Mouse (Mus musculus) forebrain, embryonic 12.5 days (tissue): ENCODE measurements at regions not wholly inside any gene's neighbourhood (a gene's known extent, or its start where the extent isn't known, plus 50 kb on each side); places are given as distances from the start of the nearest gene placed in this dataset.

ENCODE experiments used
- ATAC-seq: fragments of 200-750 bp; cut with Nextera tagmentation; 2 replicates; pipeline ENCODE4 v1.8.0; 2017; ENCODE audit warnings: moderate TSS enrichment; ENCODE audit not compliant: low FRiP score
- H3K27ac ChIP-seq: fragments of 300-500 bp; sonication (generic); 2 replicates; pipeline ENCODE4 v1.5.1; 2016; ENCODE audit warnings: mild to moderate bottlenecking
- H3K27me3 ChIP-seq: fragments of 300-500 bp; sonication (generic); 2 replicates; pipeline ENCODE4 v1.6.1; 2016; ENCODE audit warnings: mild to moderate bottlenecking
- H3K36me3 ChIP-seq: fragments of 300-500 bp; sonication (generic); replicated peaks from 2 replicates; pipeline ENCODE4 v1.6.1; 2016; ENCODE audit warnings: mild to moderate bottlenecking
- H3K4me1 ChIP-seq: fragments of 300-500 bp; sonication (generic); 2 replicates; pipeline ENCODE4 v1.6.1; 2016
- H3K4me2 ChIP-seq: fragments of 300-500 bp; sonication (generic); 2 replicates; pipeline ENCODE4 v1.6.1; 2016; ENCODE audit warnings: mild to moderate bottlenecking, moderate library complexity
- H3K4me3 ChIP-seq: fragments of 300-500 bp; sonication (generic); replicated peaks from 2 replicates; pipeline ENCODE4 v1.5.1; 2016; ENCODE audit warnings: mild to moderate bottlenecking
- H3K9ac ChIP-seq: fragments of 300-500 bp; sonication (generic); 2 replicates; pipeline ENCODE4 v1.6.1; 2016; ENCODE audit warnings: mild to moderate bottlenecking
- H3K9me3 ChIP-seq: fragments of 300-500 bp; sonication (generic); 2 replicates; pipeline ENCODE4 v1.6.1; 2016
- WGBS: fragments of 180-500 bp; shearing (Covaris S2); methylation state at CpG from one replicate; pipeline ENCODE4 v1.1.7; 2016; 5-methylcytosine and 5-hydroxymethylcytosine counted together

DNA sequence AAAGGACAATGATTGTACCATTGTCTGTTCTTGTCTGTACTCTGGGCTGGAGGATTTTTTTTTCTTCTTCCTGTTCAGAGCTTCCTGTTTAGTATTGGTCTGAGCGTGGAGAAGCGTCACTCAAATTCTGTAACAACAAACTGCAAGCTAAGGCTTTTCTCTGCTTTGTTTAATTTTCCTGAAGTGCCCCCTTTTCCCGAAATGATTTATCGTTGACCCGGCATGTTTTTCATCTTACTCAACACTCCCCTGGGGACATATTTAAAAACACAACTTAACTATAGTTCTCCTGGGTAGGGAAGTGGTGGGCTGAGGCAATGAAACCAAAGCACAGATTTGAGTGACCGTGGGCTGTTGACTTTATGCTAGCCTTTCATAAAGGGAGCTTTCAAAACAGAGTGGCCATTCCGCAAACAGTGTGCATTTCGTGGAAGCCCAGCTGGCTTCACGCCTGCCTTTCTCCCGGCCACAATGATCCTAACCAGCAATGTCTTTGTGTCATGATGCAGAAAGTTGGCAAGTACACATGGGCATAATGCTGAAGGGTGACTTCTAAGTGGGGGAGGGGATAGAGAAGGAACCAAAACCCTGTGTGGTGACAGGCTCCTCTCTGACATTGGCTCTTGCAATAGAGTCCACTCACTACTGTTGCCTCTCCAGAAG lies 79.8 kb upstream of the Bmp2k start:
- no peak overlapping the region for H3K27ac ChIP-seq
- no peak overlapping the region for H3K4me3 ChIP-seq
- peaks cover 2% of the 10 kb centered on the region for H3K4me1 ChIP-seq
- no peaks in the 10 kb centered on the region for H3K36me3 ChIP-seq
- H3K27me3 ChIP-seq: no peaks in the 10 kb centered on the region
- no peaks in the 10 kb centered on the region for H3K9me3 ChIP-seq
- no peak for ATAC-seq
- no peak overlapping the region for H3K4me2 ChIP-seq
- 58% methylated on average over 10 of the region's 10 CpGs for WGBS
- no peak overlapping the region for H3K9ac ChIP-seq

DNA sequence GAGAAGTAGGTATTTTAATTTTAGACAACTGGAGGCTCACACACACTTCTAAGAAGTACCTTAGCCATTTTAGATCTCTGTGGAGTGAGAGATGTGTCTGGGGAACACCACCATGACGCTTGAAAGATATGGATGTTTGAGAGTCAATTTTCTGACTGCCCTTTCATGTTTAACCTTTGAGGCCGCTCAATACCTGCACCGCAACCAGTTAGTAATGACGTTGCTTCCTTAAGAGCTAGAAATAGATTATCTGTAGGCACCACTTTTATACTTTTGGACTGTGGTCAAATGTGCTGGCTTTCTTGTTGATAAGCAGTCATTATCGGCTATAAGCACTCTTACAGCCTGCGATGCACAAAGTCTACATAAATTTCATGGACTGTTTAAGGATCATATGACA lies 78.3 kb upstream of the Bmp2k start:
- peaks cover 7% of the 10 kb centered on the region for H3K4me1 ChIP-seq
- WGBS: 92% methylated on average over 6 of the region's 6 CpGs
- H3K9ac ChIP-seq: no peak overlapping the region
- no peaks in the 10 kb centered on the region for H3K36me3 ChIP-seq
- H3K9me3 ChIP-seq: no peaks in the 10 kb centered on the region
- no peak overlapping the region for H3K4me3 ChIP-seq
- H3K4me2 ChIP-seq: no peak overlapping the region
- no peak for ATAC-seq
- no peak overlapping the region for H3K27ac ChIP-seq
- H3K27me3 ChIP-seq: no peaks in the 10 kb centered on the region

- no peak overlapping the region for H3K4me2 ChIP-seq
Measured at GRCm38 (mm10) chr5:96921037-96921436, 76.5 kb upstream of the Bmp2k start.

DNA sequence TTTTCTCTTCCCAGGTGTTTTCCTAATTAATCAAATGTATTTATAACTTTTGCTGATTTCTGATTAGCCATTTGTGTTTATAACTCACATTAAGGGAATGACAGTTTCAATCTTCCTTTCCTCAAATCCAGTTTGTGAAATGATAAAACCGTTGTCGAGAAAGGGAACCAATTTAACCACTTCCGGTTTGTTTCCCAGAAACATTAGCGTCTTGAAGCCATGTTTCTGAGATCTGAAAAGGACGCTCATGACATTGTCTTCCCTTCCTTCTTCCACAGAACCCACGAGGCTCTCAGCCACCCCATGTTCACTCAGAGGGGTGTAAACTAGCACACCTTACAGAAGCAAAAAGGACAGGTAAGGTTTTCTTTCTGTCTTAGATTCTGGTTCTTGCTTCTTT lies 76.0 kb upstream of the Bmp2k start:
- H3K4me3 ChIP-seq: no peak overlapping the region
- no peak overlapping the region for H3K9ac ChIP-seq
- WGBS: 84% methylated on average over 6 of the region's 6 CpGs
- H3K4me1 ChIP-seq: peaks cover 7% of the 10 kb centered on the region
- no peak overlapping the region for H3K27ac ChIP-seq
- no peaks in the 10 kb centered on the region for H3K27me3 ChIP-seq
- no peak for ATAC-seq
- H3K9me3 ChIP-seq: no peaks in the 10 kb centered on the region
- no peaks in the 10 kb centered on the region for H3K36me3 ChIP-seq
- H3K4me2 ChIP-seq: no peak overlapping the region

More at GRCm38 (mm10) chr5:96921037-96921436, 76.5 kb upstream of the Bmp2k start:
- no peaks in the 10 kb centered on the region for H3K27me3 ChIP-seq
- no peaks in the 10 kb centered on the region for H3K36me3 ChIP-seq
- no peaks in the 10 kb centered on the region for H3K9me3 ChIP-seq
- H3K4me3 ChIP-seq: no peak overlapping the region
- no peak overlapping the region for H3K27ac ChIP-seq
- no peak overlapping the region for H3K9ac ChIP-seq
- peaks cover 7% of the 10 kb centered on the region for H3K4me1 ChIP-seq
- WGBS: 93% methylated on average over 6 of the region's 6 CpGs
- no peak for ATAC-seq

GRCm38 (mm10) chr5:96921973-96922715 lies 75.3 kb upstream of the Bmp2k start:
- WGBS: 73% methylated on average over 11 of the region's 11 CpGs

DNA sequence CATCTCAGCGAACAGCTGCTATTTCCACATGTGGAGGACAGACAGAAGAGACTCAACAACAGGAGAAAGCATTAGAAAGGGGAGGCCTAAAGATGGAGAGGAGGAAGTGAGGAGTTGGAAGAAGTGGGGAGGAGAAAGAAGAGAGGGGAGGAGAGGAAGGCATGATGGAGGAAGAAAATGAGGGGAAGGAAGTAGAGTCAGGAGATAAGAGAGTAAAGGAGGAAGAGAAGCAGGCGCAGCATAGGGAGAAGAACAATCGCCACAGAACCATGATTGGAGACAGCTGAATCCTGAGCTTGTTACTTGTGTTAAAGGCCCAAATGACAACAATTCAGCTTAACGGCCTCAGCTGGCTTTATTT lies 74.8 kb upstream of the Bmp2k start:
- Histone ChIP-seq H3K4me2 (no peak overlapping the region), H3K27ac (no peak overlapping the region), H3K4me3 (no peak overlapping the region), H3K36me3 (no peaks in the 10 kb centered on the region), H3K9ac (no peak overlapping the region), H3K27me3 (no peaks in the 10 kb centered on the region), H3K4me1 (peaks cover 7% of the 10 kb centered on the region), H3K9me3 (no peaks in the 10 kb centered on the region)
- 40% methylated on average over 4 of the region's 4 CpGs for WGBS
- no peak for ATAC-seq

More at GRCm38 (mm10) chr5:96921973-96922715, 75.3 kb upstream of the Bmp2k start:
- Histone ChIP-seq H3K27ac (no peak overlapping the region), H3K9ac (no peak overlapping the region), H3K36me3 (no peaks in the 10 kb centered on the region), H3K27me3 (no peaks in the 10 kb centered on the region), H3K4me1 (peaks cover 7% of the 10 kb centered on the region), H3K9me3 (no peaks in the 10 kb centered on the region), H3K4me3 (no peak overlapping the region), H3K4me2 (no peak overlapping the region)
- ATAC-seq: no peak

GRCm38 (mm10) chr5:96923526-96923925 lies 74.0 kb upstream of the Bmp2k start:
- Histone ChIP-seq H3K9me3 (no peaks in the 10 kb centered on the region), H3K27ac (no peak overlapping the region), H3K27me3 (no peaks in the 10 kb centered on the region), H3K9ac (no peak overlapping the region), H3K36me3 (no peaks in the 10 kb centered on the region), H3K4me3 (no peak overlapping the region), H3K4me1 (peaks cover 7% of the 10 kb centered on the region; the same call in 1 of the 2 replicates), H3K4me2 (no peak overlapping the region)
- ATAC-seq: no peak
- 92% methylated on average over 1 of the region's 1 CpGs for WGBS

- H3K9ac ChIP-seq: no peak overlapping the region
- no peaks in the 10 kb centered on the region for H3K27me3 ChIP-seq
- 94% methylated on average over 6 of the region's 7 CpGs for WGBS
- no peaks in the 10 kb centered on the region for H3K9me3 ChIP-seq
- ATAC-seq: no peak
- no peak overlapping the region for H3K27ac ChIP-seq
- no peaks in the 10 kb centered on the region for H3K36me3 ChIP-seq
- no peak overlapping the region for H3K4me3 ChIP-seq
- H3K4me2 ChIP-seq: no peak overlapping the region
- H3K4me1 ChIP-seq: peaks cover 7% of the 10 kb centered on the region; the same call in 1 of the 2 replicates
Measured at GRCm38 (mm10) chr5:96924736-96925429, 72.6 kb upstream of the Bmp2k start.

DNA sequence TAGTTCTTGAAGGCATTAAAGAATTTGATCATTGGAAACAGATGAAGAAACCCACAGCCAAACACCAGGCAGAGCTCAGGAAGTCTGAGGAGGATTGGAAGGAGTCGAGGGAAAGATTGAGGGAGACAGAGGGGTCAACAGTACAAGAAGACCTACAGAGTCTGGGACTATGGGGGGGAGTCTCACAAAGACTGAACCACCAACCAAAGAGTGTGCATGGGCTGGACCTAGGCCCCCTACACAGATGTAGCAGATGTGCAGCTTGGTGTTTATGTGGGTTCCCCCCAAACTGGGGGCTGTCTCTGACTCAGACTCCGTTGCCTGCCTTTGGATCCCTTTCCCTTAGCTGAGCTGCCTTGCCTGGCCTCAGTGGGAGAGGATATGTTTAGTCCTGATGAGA lies 71.5 kb upstream of the Bmp2k start:
- 71% methylated on average over 2 of the region's 2 CpGs for WGBS
- Histone ChIP-seq H3K9me3 (no peaks in the 10 kb centered on the region), H3K4me1 (peaks cover 7% of the 10 kb centered on the region; the same call in 1 of the 2 replicates), H3K27me3 (no peaks in the 10 kb centered on the region), H3K27ac (no peak overlapping the region), H3K36me3 (no peaks in the 10 kb centered on the region), H3K4me3 (no peak overlapping the region), H3K4me2 (no peak overlapping the region), H3K9ac (no peak overlapping the region)
- no peak for ATAC-seq

- no peak for ATAC-seq
- H3K4me1 ChIP-seq: no peaks in the 10 kb centered on the region
- no peak overlapping the region for H3K9ac ChIP-seq
- H3K9me3 ChIP-seq: no peaks in the 10 kb centered on the region
- WGBS: 70% methylated on average over 2 of the region's 2 CpGs
- H3K4me2 ChIP-seq: no peak overlapping the region
- H3K36me3 ChIP-seq: no peaks in the 10 kb centered on the region
- no peaks in the 10 kb centered on the region for H3K27me3 ChIP-seq
- H3K27ac ChIP-seq: no peak overlapping the region
- no peak overlapping the region for H3K4me3 ChIP-seq
Measured at GRCm38 (mm10) chr5:96931091-96931490, 66.4 kb upstream of the Bmp2k start.

- whole genome bisulfite sequencing: 63% methylated on average over 4 of the region's 4 CpGs
- Histone ChIP-seq H3K27me3 (no peaks in the 10 kb centered on the region), H3K36me3 (no peaks in the 10 kb centered on the region), H3K9ac (no peak overlapping the region), H3K27ac (no peak overlapping the region), H3K4me2 (no peak overlapping the region), H3K9me3 (no peaks in the 10 kb centered on the region), H3K4me1 (no peaks in the 10 kb centered on the region), H3K4me3 (no peak overlapping the region)
- ATAC-seq: no peak
Measured at GRCm38 (mm10) chr5:96931576-96932152, 65.8 kb upstream of the Bmp2k start.

DNA sequence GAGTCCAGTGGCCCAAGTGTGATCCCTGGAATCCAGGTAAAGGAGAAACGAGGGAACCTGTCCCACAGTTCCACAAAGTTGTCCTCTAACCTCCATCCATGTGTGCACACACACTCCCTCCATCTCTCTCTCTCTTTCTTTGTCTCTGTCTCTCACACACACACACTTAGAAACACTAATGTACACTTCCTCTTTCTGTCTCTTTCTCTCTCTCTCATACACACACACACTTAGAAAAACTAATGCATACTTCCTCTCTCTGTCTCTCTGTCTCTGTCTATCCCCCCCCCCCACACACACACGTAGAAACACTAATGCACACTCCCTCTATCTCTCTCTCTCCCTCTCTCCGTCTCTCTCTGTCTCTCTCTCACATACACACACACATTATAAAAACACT lies 61.2 kb upstream of the Bmp2k start:
- no peak for ATAC-seq
- H3K4me3 ChIP-seq: no peak overlapping the region
- no peak overlapping the region for H3K27ac ChIP-seq
- H3K27me3 ChIP-seq: no peaks in the 10 kb centered on the region
- WGBS: 82% methylated on average over 3 of the region's 3 CpGs
- no peaks in the 10 kb centered on the region for H3K36me3 ChIP-seq
- no peak overlapping the region for H3K9ac ChIP-seq
- no peak overlapping the region for H3K4me2 ChIP-seq
- H3K4me1 ChIP-seq: peaks cover 7% of the 10 kb centered on the region; the same call in 1 of the 2 replicates
- H3K9me3 ChIP-seq: no peaks in the 10 kb centered on the region
